Mouse (Mus musculus): ENCODE measurements around the gene Dip2c.
A peak's percentile ranks its signal among the peaks of the same experiment; 100 is the strongest.

Gene Dip2c

GRCm38 (mm10) chr13:9276322-9276855, at the start of gene Dip2c:
Gene Dip2c, plus strand, starts transcription at chr13:9276528.
- DNase-seq (ENCODE audit: extremely low spot score, low spot score) = peak; percentile 89

DNA sequence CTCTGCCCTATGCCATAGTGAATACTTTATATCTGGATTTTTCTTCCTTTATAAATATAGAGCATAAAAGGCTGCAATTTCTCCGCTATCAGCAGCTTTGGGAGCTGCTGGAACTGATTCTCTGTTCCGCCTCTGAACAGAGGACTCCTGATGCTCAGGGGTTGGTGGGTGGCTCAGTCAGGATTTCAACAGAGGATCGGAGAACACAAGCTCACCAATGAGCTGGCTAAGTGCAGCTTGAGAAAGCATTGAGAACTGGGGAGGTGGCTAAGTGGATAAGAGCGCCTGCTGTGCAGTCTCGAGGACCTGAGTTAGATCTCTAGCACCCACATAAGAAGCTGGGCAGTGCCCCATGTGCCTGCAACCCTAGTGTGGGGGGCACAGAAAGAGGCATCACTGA, 49.2 kb upstream of the Dip2c start:
- no peak for DNase-seq (ENCODE audit: extremely low spot score, low spot score)

GRCm38 (mm10) chr13:9237495-9237894, 38.8 kb upstream of the Dip2c start:
- DNase-seq (ENCODE audit: extremely low spot score, low spot score) = no peak

DNA sequence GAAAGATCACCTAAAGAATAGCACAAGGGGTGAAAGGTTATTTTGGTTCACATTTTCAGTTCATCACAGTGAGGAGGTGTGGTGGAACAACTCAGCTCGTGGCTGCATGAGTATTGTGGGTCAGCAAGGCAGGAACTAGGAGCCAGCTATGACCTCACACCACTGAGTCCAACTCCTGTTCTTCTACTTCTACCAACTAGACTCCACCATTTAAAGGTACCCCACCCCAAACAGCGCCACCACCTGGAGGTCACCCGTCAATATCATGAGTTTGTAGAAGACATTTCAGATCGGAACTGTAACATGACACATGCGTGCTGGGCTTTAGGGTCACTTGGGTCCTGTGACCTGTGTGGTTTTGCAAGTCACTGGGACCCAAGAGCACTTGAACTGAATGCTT, 37.2 kb upstream of the Dip2c start:
- no peak for DNase-seq (ENCODE audit: extremely low spot score, low spot score)

DNA sequence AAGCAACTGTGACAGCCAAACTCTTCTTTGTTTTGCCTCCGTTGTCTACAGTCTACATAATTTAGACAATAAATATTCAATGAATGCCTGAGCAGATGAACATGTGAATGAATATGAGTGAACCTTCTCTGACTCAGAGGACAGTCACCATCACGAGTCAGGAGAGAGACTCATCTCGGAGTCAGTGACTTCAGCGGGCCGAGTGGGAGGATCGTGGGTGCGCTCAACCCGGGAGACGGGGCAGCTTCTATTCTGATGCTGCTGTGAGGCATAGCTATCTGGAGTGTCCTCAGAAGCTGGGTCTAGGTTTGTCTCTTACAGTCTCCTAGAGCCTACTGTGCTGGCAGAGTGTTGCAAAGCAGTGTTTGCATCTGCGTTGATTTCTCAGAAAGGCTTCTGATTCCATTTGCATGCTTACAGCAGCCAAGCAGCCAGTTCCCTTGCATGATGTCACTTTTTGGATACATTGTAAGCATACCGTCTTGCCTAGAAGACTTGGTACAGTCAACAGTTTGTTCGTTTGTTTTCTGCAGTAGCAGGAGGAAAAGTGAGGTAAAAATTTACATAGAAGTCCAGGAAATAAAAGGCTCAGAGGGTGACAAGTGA, 36.6 kb upstream of the Dip2c start:
- no peak for DNase-seq (ENCODE audit: extremely low spot score, low spot score)

GRCm38 (mm10) chr13:9261748-9262147, 14.6 kb upstream of the Dip2c start:
- DNase-seq (ENCODE audit: extremely low spot score, low spot score) = peak; percentile 8

- DNase-seq (ENCODE audit: extremely low spot score, low spot score) = no peak
These were observed 10.8 kb upstream of the Dip2c start for GRCm38 (mm10) chr13:9265516-9265915.

DNA sequence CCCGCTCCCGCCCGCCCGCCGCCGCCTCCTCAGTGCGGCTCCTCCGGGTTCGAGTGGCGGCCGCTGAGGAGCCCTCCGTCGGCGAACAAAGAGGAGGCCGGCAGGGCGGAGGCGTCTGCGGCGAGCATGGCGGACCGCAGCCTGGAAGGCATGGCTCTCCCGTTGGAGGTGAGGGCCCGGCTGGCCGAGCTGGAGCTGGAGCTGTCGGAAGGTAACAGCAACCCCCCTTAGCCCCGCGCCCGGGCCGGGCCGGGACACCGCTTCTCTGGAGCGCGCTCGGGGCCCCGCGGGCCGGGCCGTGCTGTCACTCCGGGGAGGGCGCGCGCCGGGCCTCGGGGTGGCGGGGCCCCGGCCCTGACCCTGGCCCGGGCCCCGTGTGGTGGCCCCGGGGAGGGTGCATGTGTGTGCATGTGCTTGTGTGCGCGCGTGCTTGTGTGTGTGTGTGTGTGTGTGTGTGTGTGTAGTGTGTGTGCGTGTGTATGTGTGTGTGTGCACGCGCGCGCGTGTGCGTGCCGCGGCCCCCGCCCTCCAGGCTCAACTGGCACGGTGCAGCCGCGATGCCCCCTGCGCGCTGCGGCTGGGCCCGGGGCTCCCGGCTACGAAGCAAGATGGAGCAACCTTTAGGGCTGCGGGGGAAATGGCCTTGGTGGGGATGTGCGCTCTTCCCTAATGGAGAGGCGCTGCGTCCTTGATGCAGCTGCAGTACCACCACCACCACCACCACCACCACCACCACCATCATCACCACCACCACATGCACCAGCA, 710 bp downstream of the Dip2c start:
- DNase-seq (ENCODE audit: extremely low spot score, low spot score) = peak; percentile 72

DNA sequence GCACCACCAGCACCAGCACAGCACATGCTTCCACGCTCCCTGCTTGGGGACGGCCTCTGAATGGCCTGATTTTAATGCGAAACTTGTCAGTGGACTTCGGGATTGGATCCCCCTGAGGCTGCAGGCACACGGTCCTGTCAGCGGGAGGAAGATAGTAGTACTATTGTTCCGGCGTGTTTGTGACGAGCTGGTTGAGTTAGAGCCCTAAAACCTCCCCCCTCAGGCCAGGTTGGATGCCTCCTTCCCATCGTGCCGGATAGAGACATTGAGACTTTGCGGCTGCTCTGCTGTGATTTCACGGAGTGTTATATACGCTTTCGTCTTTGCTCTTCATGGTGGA, 1.3 kb downstream of the Dip2c start:
- no peak for DNase-seq (ENCODE audit: extremely low spot score, low spot score)

DNA sequence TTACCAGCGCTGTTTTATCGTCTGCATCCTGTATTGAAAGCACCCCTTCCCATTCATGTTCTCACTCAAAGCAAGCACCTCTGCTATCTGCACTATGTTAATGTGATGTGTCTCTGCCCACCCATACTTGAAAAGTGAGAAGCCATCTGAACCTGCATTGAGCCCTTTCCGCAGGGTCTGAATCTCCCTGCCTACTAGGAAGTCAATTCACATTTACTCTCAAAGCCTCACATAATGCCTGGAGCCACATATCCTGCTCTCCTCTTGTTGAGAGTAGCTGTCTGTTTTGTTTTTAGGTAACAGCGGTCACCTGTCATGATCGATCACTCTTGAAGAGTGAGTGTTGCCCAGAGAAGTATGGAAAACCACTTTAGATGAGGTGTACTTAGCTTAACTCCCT, 2.3 kb downstream of the Dip2c start:
- DNase-seq (ENCODE audit: extremely low spot score, low spot score) = no peak

DNA sequence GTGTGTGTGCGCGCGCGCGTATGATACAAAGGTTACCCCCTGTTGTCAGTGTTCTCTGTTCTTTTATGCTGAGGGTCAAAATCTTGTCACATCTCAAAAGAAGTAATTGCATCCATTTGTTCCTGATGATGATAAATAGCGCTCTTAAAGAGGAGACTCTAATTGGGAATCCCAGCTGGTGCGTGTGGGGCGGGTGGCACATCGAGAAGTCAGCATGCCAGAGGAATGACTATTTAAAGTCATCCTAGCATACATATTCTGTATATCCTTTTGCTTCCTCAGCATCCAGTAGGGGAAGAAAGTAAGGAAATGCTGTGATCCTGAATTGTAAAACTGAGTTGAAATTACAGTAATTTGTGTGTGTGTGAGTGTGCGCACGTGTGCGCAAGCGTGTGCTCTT, 6.7 kb downstream of the Dip2c start:
- no peak for DNase-seq (ENCODE audit: extremely low spot score, low spot score)

GRCm38 (mm10) chr13:9289916-9290315, 13.6 kb downstream of the Dip2c start:
- no peak for DNase-seq (ENCODE audit: extremely low spot score, low spot score)

- DNase-seq (ENCODE audit: extremely low spot score, low spot score) = no peak
These were observed 20.0 kb downstream of the Dip2c start for GRCm38 (mm10) chr13:9296285-9296684.

DNA sequence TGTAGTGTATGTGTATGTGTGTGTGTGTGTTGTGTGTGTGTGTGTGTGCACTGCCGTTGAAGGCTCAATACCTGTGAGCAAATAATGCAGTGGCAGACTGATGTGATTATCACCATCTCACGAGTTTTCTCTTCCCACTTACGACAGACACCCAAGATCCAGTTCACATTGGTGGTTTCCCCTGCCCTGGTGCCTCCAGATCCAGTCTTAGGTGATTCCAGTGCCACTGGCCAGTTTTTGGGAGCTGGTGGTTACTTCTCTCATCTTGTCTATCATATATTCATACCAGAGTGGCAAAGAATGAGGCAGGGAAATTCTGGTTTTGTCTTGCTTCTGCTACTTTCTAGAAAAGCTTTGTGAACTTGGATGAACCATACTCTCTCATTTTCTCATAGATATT, 20.9 kb downstream of the Dip2c start:
- no peak for DNase-seq (ENCODE audit: extremely low spot score, low spot score)

- no peak for DNase-seq (ENCODE audit: extremely low spot score, low spot score)
These were observed 21.4 kb downstream of the Dip2c start for GRCm38 (mm10) chr13:9297689-9298088.

DNA sequence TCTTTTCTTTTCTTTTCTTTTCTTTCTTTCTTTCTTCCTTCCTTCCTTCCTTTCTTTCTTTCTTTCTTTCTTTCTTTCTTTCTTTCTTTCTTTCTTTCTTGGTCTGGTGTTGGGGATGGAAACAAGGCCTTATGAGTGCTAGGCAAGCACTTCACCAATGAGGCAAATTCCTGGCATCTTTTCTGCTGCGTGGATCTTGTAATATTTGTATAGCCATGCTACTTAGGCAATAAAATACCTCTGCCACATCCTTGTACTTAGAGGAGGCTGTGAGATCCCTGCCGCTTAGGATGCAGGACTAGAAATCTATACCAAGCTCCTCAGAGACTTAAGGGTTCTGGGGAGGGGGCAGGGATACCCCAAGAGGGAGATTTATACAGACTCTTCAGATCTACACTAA, 23.3 kb downstream of the Dip2c start:
- DNase-seq (ENCODE audit: extremely low spot score, low spot score) = no peak

DNA sequence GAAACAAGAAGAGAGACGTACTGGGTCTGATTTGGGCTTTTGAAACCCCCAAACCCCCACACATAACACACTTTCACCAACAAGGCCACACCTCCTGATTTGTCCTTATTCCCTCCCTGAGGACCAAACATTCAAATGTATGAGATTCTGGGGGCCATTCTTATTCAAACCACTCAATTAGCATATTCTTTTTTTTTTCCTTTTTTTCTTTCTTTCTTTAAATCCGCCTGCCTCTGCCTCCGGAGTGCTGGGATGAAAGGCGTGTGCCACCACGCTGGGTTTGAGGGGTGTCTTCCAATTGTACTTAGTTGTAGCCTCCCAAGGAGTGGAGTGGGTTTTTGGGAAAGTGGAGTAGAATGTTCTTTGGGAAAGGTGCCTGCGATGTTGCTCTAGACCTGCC, 32.5 kb downstream of the Dip2c start:
- DNase-seq (ENCODE audit: extremely low spot score, low spot score) = no peak

GRCm38 (mm10) chr13:9310806-9311205, 34.5 kb downstream of the Dip2c start:
- DNase-seq (ENCODE audit: extremely low spot score, low spot score) = no peak

DNA sequence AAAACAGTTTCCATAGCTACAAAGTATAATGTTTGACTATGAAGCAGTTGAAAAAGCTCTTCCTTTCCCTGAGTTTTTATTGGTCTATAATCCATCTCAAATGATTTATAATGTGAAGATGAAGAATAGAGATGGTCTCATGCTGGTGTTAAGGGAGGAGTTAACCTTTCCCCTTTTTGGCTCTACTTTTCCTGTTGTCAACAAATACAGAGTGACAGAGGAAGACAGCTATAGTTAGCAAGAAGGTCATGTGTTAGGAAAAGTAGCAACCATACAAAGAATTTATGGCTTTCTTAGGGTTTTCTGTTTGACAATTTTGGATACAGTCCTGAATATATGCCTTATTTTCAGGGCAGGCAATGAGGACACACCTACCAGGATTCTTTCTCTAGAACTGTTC, 36.6 kb downstream of the Dip2c start:
- no peak for DNase-seq (ENCODE audit: extremely low spot score, low spot score)

DNA sequence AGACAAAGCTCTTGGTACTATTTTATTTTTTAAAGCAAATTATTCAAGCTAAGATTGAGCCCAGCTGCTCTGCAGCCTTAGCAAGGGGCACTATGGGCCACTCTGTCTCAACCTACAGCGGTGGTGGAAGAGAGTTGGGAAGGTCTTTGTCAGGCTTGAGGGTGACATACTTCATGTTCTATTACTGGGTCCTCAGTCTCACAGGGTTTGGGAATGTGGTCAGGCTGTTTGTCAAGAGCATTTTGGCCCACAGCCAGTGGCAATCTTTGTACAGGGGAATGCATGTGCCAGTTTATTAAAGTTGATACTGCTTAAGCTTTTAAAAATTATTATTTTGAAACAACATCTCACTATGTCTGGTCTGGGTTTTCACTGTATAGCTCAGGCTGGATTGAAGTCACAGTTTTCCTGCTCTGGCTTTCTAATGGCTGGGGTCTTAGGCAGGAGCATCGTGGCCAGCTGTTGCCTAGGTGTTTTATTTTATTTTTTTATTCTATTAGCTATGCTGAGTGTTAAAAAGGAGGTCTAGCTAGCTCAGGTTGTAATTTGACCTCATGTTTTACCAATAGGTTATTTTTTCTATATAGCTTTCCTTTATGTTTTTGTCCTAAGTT, 37.9 kb downstream of the Dip2c start:
- DNase-seq (ENCODE audit: extremely low spot score, low spot score) = no peak

DNA sequence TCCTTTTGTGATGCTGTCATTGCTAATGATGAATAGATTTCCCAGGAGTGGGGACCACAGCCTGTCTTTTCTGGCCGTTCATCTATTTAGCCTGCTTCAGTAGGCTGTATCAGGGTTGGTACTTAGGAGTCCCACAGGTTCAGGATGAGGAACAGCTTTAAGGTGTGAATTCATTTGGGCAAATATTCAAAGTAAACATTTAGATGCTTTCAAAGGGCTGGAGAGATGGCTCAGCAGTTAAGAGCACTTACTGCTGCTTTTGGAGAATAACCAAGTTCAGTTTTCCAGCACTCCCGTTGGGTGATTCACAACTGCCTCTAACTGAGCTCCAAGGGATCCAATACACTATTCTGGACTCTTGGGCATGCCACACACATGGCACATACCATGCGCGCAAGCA, 38.4 kb downstream of the Dip2c start:
- DNase-seq (ENCODE audit: extremely low spot score, low spot score) = no peak

DNA sequence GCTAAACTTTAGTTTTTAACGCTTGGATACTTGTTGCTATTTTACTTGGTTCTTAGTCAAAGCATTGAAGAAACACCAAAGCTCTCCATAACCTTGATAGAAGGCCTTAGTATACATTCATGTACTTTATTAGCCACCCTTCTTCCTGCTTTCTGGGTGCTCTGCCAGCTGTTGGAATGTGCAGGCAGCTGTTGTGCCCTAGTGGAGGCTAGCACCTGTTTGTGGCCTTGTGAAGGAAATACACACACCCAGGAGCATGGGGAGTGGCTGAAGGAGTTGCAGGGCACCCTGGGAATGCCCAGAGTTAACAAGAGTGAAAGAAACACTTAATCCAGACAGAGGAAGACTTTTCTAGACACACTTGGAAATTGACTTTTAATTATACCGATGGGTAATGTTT, 43.4 kb downstream of the Dip2c start:
- no peak for DNase-seq (ENCODE audit: extremely low spot score, low spot score)

DNA sequence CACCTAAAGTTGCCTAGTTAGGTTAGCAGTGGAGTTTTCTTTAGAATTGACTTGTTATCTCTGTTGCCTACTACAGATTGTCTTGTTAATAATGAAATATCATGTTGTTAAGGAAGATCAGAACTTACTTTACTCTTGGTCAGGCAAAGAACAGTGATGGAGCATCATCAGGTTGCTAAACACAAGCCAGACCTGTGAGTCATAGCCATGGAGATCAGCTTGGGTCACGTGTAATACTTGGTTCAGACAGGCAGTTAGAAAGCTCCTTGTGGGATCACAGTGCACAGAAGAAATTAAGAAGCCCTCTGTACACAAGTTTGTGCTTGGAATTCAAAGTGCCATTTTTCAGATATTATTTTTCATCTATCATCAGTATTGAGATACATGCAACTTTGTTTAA, 48.9 kb downstream of the Dip2c start:
- DNase-seq (ENCODE audit: extremely low spot score, low spot score) = no peak
